Mouse (Mus musculus) skeletal muscle tissue, adult 2 months (tissue): ENCODE results near the gene Vps26c.

Experiments
- DNase-seq: peaks from one replicate; pipeline ENCODE4 v3.0.0-alpha.2; 2012; ENCODE audit warnings: low read depth, low spot score

Gene Vps26c

GRCm38 (mm10) chr16:94549813-94550212 is 23.2 kb upstream of the Vps26c start:
- no peak for DNase-seq

- DNase-seq = no peak
Observed at GRCm38 (mm10) chr16:94545781-94546562, 19.3 kb upstream of the Vps26c start.

GRCm38 (mm10) chr16:94544540-94545105 is 18.0 kb upstream of the Vps26c start:
- peak; percentile 55 for DNase-seq

- no peak for DNase-seq
Observed at GRCm38 (mm10) chr16:94542898-94543297, 16.3 kb upstream of the Vps26c start.

GRCm38 (mm10) chr16:94540140-94540539 is 13.5 kb upstream of the Vps26c start:
- no peak for DNase-seq

- peak; percentile 75 for DNase-seq
Observed at GRCm38 (mm10) chr16:94537159-94537527, 10.5 kb upstream of the Vps26c start.

GRCm38 (mm10) chr16:94536417-94537158 is 10.0 kb upstream of the Vps26c start:
- DNase-seq = peak; percentile 91

GRCm38 (mm10) chr16:94535716-94536115 is 9.1 kb upstream of the Vps26c start:
- no peak for DNase-seq

GRCm38 (mm10) chr16:94533679-94534078 is 7.0 kb upstream of the Vps26c start:
- no peak for DNase-seq

- no peak for DNase-seq
Observed at GRCm38 (mm10) chr16:94531268-94531667, 4.6 kb upstream of the Vps26c start.

GRCm38 (mm10) chr16:94527546-94527945 is 916 bp upstream of the Vps26c start:
- DNase-seq = no peak

GRCm38 (mm10) chr16:94527152-94527534 is 513 bp upstream of the Vps26c start:
- DNase-seq = no peak

- no peak for DNase-seq
Observed at GRCm38 (mm10) chr16:94525955-94526343, 681 bp downstream of the Vps26c start.

- no peak for DNase-seq
Observed at GRCm38 (mm10) chr16:94524691-94525090, 1.9 kb downstream of the Vps26c start.

- no peak for DNase-seq
Observed at GRCm38 (mm10) chr16:94523594-94524377, 2.8 kb downstream of the Vps26c start.

GRCm38 (mm10) chr16:94519028-94519427 is 7.6 kb downstream of the Vps26c start:
- peak; percentile 78 for DNase-seq

GRCm38 (mm10) chr16:94517606-94518005 is 9.0 kb downstream of the Vps26c start:
- DNase-seq = no peak

GRCm38 (mm10) chr16:94509983-94510382 is 16.6 kb downstream of the Vps26c start:
- DNase-seq = no peak

GRCm38 (mm10) chr16:94508769-94509168 is 17.9 kb downstream of the Vps26c start:
- DNase-seq = no peak

- DNase-seq = no peak
Observed at GRCm38 (mm10) chr16:94507071-94507470, 19.6 kb downstream of the Vps26c start.

GRCm38 (mm10) chr16:94504192-94504591 is 22.4 kb downstream of the Vps26c start:
- no peak for DNase-seq

GRCm38 (mm10) chr16:94497911-94498310 is 28.7 kb downstream of the Vps26c start:
- peak; percentile 49 for DNase-seq
